Mouse (Mus musculus) stomach, embryonic 16.5 days (tissue): ENCODE data around the gene Nek1. TPM values are rescaled to one million over a fixed set of nuclear protein-coding genes. Genes with fewer than 3 reads are reported as not detected.
A peak's percentile ranks its signal among the peaks of the same experiment; 100 is the strongest.
"Not testable (repeated sequence)": the region's sequence is repeated elsewhere in the genome, so short reads cannot be mapped to it uniquely, and the experiment has no call there.

Experiments
- ATAC-seq: fragments of 200-750 bp; cut with Nextera tagmentation; 2 replicates; pipeline ENCODE4 v1.8.0; 2017; ENCODE audit warnings: moderate number of reproducible peaks, moderate TSS enrichment; ENCODE audit not compliant: insufficient read depth, low FRiP score
- H3K27ac ChIP-seq: fragments of 300-500 bp; sonication (generic); 2 replicates; pipeline ENCODE4 v1.5.1; 2014; ENCODE audit warnings: low read length
- H3K27me3 ChIP-seq: fragments of 300-500 bp; sonication (generic); 2 replicates; pipeline ENCODE4 v1.6.1; 2014; ENCODE audit warnings: low read length, control low read depth, mixed read lengths; ENCODE audit not compliant: control insufficient read depth, insufficient read depth
- H3K36me3 ChIP-seq: fragments of 300-500 bp; sonication (generic); 2 replicates; pipeline ENCODE4 v1.6.1; 2014; ENCODE audit warnings: low read length; ENCODE audit not compliant: control insufficient read depth, insufficient read depth
- H3K4me1 ChIP-seq: fragments of 300-500 bp; sonication (generic); 2 replicates; pipeline ENCODE4 v1.6.1; 2014; ENCODE audit warnings: low read length, control low read depth, mixed read lengths; ENCODE audit not compliant: control insufficient read depth, insufficient read depth
- H3K4me2 ChIP-seq: fragments of 300-500 bp; sonication (generic); 2 replicates; pipeline ENCODE4 v1.6.1; 2014; ENCODE audit warnings: low read depth, low read length, mixed read lengths
- H3K4me3 ChIP-seq: fragments of 300-500 bp; sonication (generic); replicated peaks from 2 replicates; pipeline ENCODE4 v1.5.1; 2014; ENCODE audit warnings: mild to moderate bottlenecking, low read length
- H3K9ac ChIP-seq: fragments of 300-500 bp; sonication (generic); 2 replicates; pipeline ENCODE4 v1.6.1; 2014; ENCODE audit warnings: low read length
- H3K9me3 ChIP-seq: fragments of 300-500 bp; sonication (generic); replicated peaks from 2 replicates; pipeline ENCODE4 v1.6.1; 2016; ENCODE audit warnings: low read length, control low read depth; ENCODE audit not compliant: control insufficient read depth
- WGBS: fragments of 180-500 bp; shearing (Covaris S2); extraction: QIAGEN DNeasy Blood & Tissue Kit; methylation state at CpG from one replicate; pipeline ENCODE4 v1.1.7; 2014; 5-methylcytosine and 5-hydroxymethylcytosine counted together
- polyA plus RNA-seq: library from polyadenylated mRNA; unstranded; fragments of >200 nt; fragmentation: Nextera tagmentation; extraction: Ambion mirVana; gene quantifications from 2 replicates; pipeline ENCODE4 v1.2.1, GENCODE M21; 2015

Nek1 gene
- polyA plus RNA-seq, 1 experiment from 2014 or later = 17.9 TPM

DNA sequence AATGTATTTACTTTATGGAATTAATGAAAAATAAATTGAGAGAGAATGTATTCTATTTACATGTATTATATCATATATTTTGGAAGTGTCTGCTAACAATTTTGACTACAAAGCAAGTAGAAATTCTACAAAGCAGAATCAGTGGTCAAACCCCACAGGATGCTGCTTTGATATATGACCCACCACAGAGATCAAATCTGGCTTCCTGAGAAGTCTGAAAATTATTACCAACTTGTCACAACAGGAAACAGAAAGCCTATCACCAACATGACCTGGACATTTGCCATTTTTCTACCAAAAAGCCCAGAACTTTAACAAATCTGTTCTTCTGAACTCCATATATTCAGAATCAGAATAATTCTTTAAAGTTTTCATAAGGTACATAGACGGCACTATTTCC lies 11.6 kb upstream of the Nek1 start:
- H3K27me3 ChIP-seq = no peaks in the 10 kb centered on the region
- H3K36me3 ChIP-seq = no peaks in the 10 kb centered on the region
- peaks cover 8% of the 10 kb centered on the region for H3K4me1 ChIP-seq
- H3K27ac ChIP-seq = no peak overlapping the region
- no peaks in the 10 kb centered on the region for H3K9me3 ChIP-seq
- H3K9ac ChIP-seq = no peak overlapping the region
- 13% methylated on average over 1 of the region's 1 CpGs for WGBS
- no peak for ATAC-seq
- peak overlapping the region; percentile 84 for H3K4me3 ChIP-seq
- H3K4me2 ChIP-seq = peak overlapping the region; percentile 87

DNA sequence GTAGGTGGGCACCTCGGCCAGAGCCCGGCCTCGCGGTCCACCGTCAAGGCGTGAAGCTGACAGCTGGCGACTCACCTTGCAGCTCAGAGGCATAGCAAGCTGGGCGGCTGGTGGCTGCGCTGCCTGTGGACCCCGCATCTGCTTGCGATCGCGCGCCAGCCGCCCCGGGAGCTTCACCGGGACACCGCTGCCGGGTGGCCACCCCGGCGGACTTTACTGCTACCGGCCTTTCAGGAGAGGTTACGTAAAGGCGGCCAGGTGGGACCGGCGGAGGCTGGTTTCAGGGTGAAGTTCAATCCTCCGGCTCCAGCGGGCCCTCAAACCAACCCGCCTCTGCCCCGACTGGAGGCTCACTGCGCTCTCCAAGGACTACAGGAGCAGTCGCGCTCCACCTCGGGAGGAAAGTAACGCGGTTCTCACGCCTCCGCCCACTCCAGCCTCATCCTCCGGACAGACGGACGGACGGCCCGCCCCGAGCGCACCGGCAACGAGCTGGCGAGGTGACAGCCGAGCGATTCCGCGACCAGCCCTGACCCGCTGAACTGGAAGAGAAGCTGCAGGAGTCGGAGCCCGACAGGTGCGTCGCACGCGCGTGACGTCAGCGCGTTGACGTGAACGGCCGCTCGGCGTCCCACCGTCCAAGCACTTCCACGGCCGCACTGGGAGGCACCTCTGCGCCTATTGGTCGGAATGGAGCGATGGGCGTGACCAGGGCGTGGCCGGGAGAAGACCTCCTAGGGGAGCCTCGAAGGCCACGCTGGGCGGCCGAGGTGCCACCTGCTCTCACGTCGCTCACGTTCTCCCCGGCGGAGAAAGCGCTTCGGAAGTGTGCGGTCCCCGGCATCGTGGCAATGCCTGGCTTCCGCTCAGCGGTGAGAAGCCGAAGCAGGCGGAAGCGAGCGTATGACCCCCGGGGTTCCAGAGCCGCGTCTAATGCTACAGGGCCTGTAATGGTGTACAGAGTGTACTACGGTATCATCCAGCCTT lies 10.0 kb upstream of the Nek1 start, which contains the start of gene Clcn3:
Clcn3 (minus strand) TSS at position 600 of the 987 bp plus-strand sequence.
- peak; percentile 100 for ATAC-seq
- H3K4me1 ChIP-seq = peaks cover 8% of the 10 kb centered on the region
- WGBS = under 1% methylated on average over 101 of the region's 101 CpGs
- no peaks in the 10 kb centered on the region for H3K36me3 ChIP-seq
- H3K27ac ChIP-seq = peak within 1 kb of the TSS; percentile 97
- H3K4me3 ChIP-seq = peak within 1 kb of the TSS; percentile 84
- no peaks in the 10 kb centered on the region for H3K27me3 ChIP-seq
- no peaks in the 10 kb centered on the region for H3K9me3 ChIP-seq
- peak within 1 kb of the TSS; percentile 87 for H3K4me2 ChIP-seq
- H3K9ac ChIP-seq = peak within 1 kb of the TSS; percentile 88

DNA sequence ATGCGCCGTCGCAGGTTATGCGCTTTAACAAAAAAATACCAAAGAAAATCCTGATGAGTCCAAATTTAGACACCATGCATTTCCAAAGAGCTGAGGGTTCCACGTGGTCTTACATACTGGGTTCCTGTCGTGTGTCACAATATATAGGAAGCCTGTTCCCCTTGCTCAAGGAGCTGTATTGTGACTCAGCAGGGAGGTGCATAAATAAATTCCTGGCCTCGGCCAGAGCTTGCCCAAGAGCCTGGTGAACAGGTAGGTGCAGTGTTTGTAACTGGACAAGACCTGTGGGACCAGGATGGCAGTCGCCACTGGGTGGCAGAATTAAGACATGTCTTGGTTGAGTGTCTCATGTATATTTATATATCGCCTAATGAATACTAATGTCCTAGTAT lies 9.3 kb upstream of the Nek1 start:
- 11% methylated on average over 9 of the region's 9 CpGs for WGBS
- Histone ChIP-seq H3K4me2 (peak overlapping the region; percentile 87), H3K9ac (peak overlapping the region; percentile 72), H3K36me3 (no peaks in the 10 kb centered on the region), H3K4me3 (peak overlapping the region; percentile 84), H3K4me1 (peaks cover 8% of the 10 kb centered on the region), H3K27ac (peak overlapping the region; percentile 97), H3K27me3 (no peaks in the 10 kb centered on the region), H3K9me3 (no peaks in the 10 kb centered on the region)
- ATAC-seq = peak; percentile 71

DNA sequence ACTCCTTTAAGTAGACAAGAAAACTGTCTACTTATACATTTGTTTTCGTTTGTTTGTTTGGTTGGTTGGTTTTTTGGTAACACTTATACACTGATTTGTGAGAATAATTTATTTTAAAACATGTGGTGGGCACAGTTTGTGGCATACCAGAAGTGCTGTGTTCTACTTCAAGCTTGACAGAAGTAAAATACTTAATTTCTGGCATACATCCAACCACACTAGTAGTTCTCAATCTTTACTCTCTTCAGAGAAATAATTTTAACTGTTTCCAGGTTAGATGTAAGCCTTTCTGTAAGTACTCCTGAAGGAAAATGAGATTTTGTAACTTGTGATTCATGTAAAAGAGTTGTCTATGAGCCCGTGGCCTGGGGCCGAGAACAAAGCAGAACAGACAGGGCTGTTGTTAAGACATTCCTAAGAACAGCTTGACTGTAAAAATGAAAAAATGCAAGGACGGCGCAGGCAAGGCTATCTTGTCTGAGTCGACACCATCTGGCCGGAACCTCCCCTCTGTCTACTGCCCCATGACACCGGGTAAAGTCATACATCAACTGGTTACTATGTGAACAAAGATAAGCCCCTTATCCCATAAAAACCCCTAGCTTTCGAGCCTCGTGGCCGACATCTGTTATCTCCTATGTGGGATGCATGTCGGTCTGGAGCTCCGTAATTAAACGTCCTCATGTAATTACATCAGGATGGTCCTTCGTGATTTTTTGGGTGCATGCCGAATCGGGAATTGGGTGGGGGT lies 8.6 kb upstream of the Nek1 start:
- H3K4me3 ChIP-seq, H3K27me3 ChIP-seq, ATAC-seq, H3K4me1 ChIP-seq, H3K27ac ChIP-seq, H3K9ac ChIP-seq, H3K9me3 ChIP-seq, H3K36me3 ChIP-seq: not testable (repeated sequence)
- 89% methylated on average over 17 of the region's 17 CpGs for WGBS
- peak overlapping the region; percentile 87; the same call in 1 of the 2 replicates for H3K4me2 ChIP-seq

DNA sequence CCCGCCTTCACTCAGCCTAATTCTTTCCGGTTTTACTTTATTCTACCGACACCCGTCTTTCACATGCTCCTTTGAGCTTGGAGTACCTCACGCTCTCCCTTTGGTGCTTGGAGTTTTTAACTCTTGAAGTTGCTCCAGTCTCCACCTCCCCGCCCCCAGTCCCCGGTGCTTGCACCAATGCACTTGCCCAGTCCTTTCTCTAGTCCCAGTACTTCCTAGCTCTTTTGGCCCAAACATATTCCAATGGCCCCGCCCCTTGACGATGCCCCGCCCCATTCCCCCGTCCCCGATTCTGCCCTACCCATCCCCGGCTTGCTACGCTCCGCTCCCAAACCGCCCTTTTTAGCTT lies 460 bp upstream of the Nek1 start:
- no peaks in the 10 kb centered on the region for H3K27me3 ChIP-seq
- H3K36me3 ChIP-seq = no peaks in the 10 kb centered on the region
- peak overlapping the region; percentile 90 for H3K4me3 ChIP-seq
- under 1% methylated on average over 16 of the region's 16 CpGs for WGBS
- no peaks in the 10 kb centered on the region for H3K9me3 ChIP-seq
- peaks cover 5% of the 10 kb centered on the region for H3K4me1 ChIP-seq
- peak; percentile 91 for ATAC-seq
- H3K27ac ChIP-seq = peak overlapping the region; percentile 94
- H3K4me2 ChIP-seq = peak overlapping the region; percentile 64
- peak overlapping the region; percentile 80 for H3K9ac ChIP-seq

DNA sequence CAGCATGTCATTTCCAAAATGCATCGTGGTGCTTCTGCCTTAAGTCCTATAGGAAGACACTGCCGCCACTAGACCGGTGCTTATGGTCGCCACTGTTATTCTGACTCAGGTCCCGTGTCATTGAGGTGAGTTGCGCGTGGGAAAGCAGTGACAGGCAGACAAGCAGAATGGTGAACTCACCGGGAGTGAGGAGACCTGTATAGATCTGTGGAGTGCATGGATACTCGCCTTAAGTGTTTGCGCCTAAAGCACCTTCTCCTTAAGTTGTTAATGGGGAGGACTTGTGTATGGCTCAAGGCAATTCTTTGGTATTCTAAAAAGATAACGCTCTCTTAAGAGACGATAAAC lies 618 bp downstream of the Nek1 start:
- no peaks in the 10 kb centered on the region for H3K36me3 ChIP-seq
- H3K27ac ChIP-seq = peak overlapping the region; percentile 95
- peaks cover 5% of the 10 kb centered on the region for H3K4me1 ChIP-seq
- no peaks in the 10 kb centered on the region for H3K27me3 ChIP-seq
- H3K4me3 ChIP-seq = peak overlapping the region; percentile 90
- peak overlapping the region; percentile 93 for H3K4me2 ChIP-seq
- H3K9ac ChIP-seq = peak overlapping the region; percentile 86
- WGBS = 3% methylated on average over 12 of the region's 12 CpGs
- H3K9me3 ChIP-seq = no peaks in the 10 kb centered on the region
- ATAC-seq = peak; percentile 14; the same call in 1 of the 2 replicates

DNA sequence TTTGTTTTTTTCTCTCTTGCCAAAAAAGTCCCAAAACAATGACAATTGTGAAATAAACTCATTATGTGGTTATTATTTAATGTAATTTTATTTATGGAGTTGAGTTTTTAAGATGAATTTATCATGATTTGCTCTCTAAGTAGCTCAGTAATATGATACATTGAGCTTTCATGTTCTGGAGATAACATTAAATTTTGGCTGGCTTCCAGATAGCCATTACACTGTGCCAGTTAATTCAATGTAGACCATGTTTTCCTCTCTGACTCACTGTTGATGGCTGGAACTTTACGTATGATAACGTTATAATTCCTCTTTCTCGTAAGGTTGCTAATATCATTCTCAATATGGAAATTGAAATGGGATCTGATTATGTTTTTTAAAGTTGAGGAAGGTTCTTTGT lies 3.5 kb downstream of the Nek1 start:
- 55% methylated on average over 3 of the region's 3 CpGs for WGBS
- H3K27me3 ChIP-seq = no peaks in the 10 kb centered on the region

DNA sequence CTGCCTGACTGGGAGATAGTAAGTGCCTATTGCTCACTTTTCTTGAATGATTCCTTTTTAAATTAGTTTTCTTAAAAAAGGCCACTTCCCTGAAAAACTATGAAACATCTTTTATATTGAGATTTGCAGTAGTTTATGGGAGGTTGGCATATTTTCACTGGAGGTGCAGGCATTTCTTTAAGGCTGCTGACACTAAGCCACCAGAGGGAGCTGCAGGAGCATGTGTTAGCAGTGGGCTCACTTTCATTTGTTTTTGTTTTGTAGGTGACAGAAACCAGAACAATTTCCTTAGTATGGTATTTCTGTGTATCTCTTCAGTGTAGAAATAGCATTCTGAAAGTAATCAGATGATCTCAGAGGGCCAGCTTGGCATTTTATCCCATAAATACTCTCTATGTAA lies 49.0 kb downstream of the Nek1 start:
- no peak for ATAC-seq

More for the DNA sequence above, 3.5 kb downstream of the Nek1 start:
- H3K4me2 ChIP-seq = no peak overlapping the region
- H3K4me1 ChIP-seq = peaks cover 5% of the 10 kb centered on the region
- no peaks in the 10 kb centered on the region for H3K9me3 ChIP-seq
- H3K9ac ChIP-seq = no peak overlapping the region
- H3K27ac ChIP-seq = no peak overlapping the region
- H3K4me3 ChIP-seq = no peak overlapping the region
- H3K36me3 ChIP-seq = no peaks in the 10 kb centered on the region
- no peak for ATAC-seq

DNA sequence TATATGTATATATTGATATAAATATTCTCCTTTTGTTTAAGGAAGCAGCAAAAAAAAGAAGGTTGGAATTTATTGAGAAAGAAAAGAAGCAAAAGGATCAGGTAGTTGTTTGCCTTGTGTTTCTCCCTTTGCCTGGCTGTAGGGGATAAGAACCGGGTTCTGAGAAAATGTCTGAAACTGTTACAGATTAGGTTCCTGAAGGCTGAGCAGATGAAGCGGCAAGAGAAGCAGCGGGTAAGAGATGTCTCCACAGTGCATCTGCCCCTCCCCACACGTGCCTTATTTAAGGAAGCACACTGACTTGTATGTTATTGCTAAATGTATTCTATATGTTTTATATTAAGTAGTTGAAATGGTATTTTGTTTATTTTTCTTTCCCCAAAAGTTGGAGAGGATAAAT lies 50.9 kb downstream of the Nek1 start:
- 82% methylated on average over 4 of the region's 4 CpGs for WGBS
- H3K27me3 ChIP-seq = no peaks in the 10 kb centered on the region
- ATAC-seq = no peak
- no peaks in the 10 kb centered on the region for H3K9me3 ChIP-seq
- no peak overlapping the region for H3K27ac ChIP-seq
- H3K4me1 ChIP-seq = no peaks in the 10 kb centered on the region
- H3K9ac ChIP-seq = no peak overlapping the region
- no peak overlapping the region for H3K4me3 ChIP-seq
- no peaks in the 10 kb centered on the region for H3K36me3 ChIP-seq
- no peak overlapping the region for H3K4me2 ChIP-seq

More for the DNA sequence above, 49.0 kb downstream of the Nek1 start:
- no peak overlapping the region for H3K4me2 ChIP-seq
- no peaks in the 10 kb centered on the region for H3K27me3 ChIP-seq
- no peaks in the 10 kb centered on the region for H3K9me3 ChIP-seq
- no peaks in the 10 kb centered on the region for H3K4me1 ChIP-seq
- H3K27ac ChIP-seq = no peak overlapping the region
- no peaks in the 10 kb centered on the region for H3K36me3 ChIP-seq
- H3K4me3 ChIP-seq = no peak overlapping the region
- no peak overlapping the region for H3K9ac ChIP-seq
